In genomic region chr12:16893656-16894395, GRCm38 (mm10) we compare ENCODE assay signal across 8 mouse cellular contexts. TPM values are rescaled to one million over a fixed set of nuclear protein-coding genes. Genes with fewer than 3 reads are reported as not detected.
A peak's percentile ranks its signal among the peaks of the same experiment; 100 is the strongest.
DNase-seq lines count a peak whose midpoint lies in the region; ATAC-seq and TF ChIP-seq lines count a peak whose summit lies in the region.

No protein-coding gene starts in this region.

- intact Hi-C loops in heart, postnatal 10 days (cut with DNase I): loop anchor here (1.0 to 5.0 kb wide), 3 partner anchors 15 to 58 kb away; no protein-coding TSS in a partner anchor

- ATAC-seq in heart, embryonic 13.5 days (ENCODE audit: extremely low read depth, insufficient number of reproducible peaks, low FRiP score, low TSS enrichment): no peak
- peak; percentile 1 for ATAC-seq in liver, embryonic 15.5 days (ENCODE audit: insufficient read depth)
- ATAC-seq in neural tube, embryonic 13.5 days (ENCODE audit: low read depth): no peak; the same call in 1 of the 2 replicates
- ATAC-seq in frontal cortex, adult (ENCODE audit: low TSS enrichment): no peak

- TF ChIP-seq POLR2A in MEL (IDR thresholded peaks at IDR 0.05; ENCODE audit: control insufficient read depth in 1 of 2, insufficient read depth in 1 of 2, low read depth in 1 of 2, low read length in 2 of 2, poor library complexity in 1 of 2): no peak

- TF ChIP-seq CTCF in MEL (IDR thresholded peaks at IDR 0.05 in 2 of 3, conservative IDR thresholded peaks at IDR 0.05 in 1 of 3; ENCODE audit: control insufficient read depth in 1 of 3, insufficient read depth in 1 of 3, low read depth in 2 of 3, low read length in 3 of 3, poor library complexity in 1 of 3, severe bottlenecking in 1 of 3): no peak

- WGBS in heart, embryonic 10.5 days: 4% methylated on average over 18 of the region's 18 CpGs
- 3% methylated on average over 18 of the region's 18 CpGs for WGBS in heart, embryonic 13.5 days
- WGBS in liver, embryonic 15.5 days (ENCODE audit: insufficient replicate concordance): 5% methylated on average over 18 of the region's 18 CpGs
- 4% methylated on average over 18 of the region's 18 CpGs for WGBS in neural tube, embryonic 13.5 days

- H3K79me2 ChIP-seq in MEL (ENCODE audit: control insufficient read depth, insufficient read depth, low read length, poor library complexity): peaks cover 31% of the 10 kb centered on the region

- peak overlapping the region; percentile 96 for H3K4me3 ChIP-seq in heart, embryonic 10.5 days
- H3K4me3 ChIP-seq in MEL (ENCODE audit: control insufficient read depth in 1 of 2, insufficient read depth in 1 of 2, low read depth in 2 of 2, low read length in 2 of 2): peak overlapping the region; percentile 58 to 99
- peak overlapping the region; percentile 85 for H3K4me3 ChIP-seq in heart, embryonic 13.5 days
- peak overlapping the region; percentile 94 for H3K4me3 ChIP-seq in liver, embryonic 15.5 days (replicated peaks)
- peak overlapping the region; percentile 91 for H3K4me3 ChIP-seq in neural tube, embryonic 13.5 days

- H3K36me3 ChIP-seq in heart, embryonic 10.5 days: no peaks in the 10 kb centered on the region
- H3K36me3 ChIP-seq in MEL (ENCODE audit: control insufficient read depth in 1 of 2, insufficient read depth in 2 of 2, low read length in 2 of 2): peaks cover 0 to 38% of the 10 kb centered on the region in 2 experiments; a peak in 2 of 4 replicates
- H3K36me3 ChIP-seq in heart, embryonic 13.5 days: no peaks in the 10 kb centered on the region
- H3K36me3 ChIP-seq in liver, embryonic 15.5 days (replicated peaks): no peaks in the 10 kb centered on the region
- no peaks in the 10 kb centered on the region for H3K36me3 ChIP-seq in neural tube, embryonic 13.5 days

- TF ChIP-seq RAD21 in MEL (IDR thresholded peaks at IDR 0.05; ENCODE audit: low read depth, low read length): no peak

- no peaks in the 10 kb centered on the region for H3K27me3 ChIP-seq in heart, embryonic 10.5 days (ENCODE audit: insufficient read depth, poor library complexity, severe bottlenecking)
- H3K27me3 ChIP-seq in MEL (ENCODE audit: control insufficient read depth in 1 of 2, insufficient read depth in 2 of 2, low read length in 2 of 2): no peaks in the 10 kb centered on the region; a peak in 2 of 4 replicates
- H3K27me3 ChIP-seq in heart, embryonic 13.5 days (replicated peaks): no peaks in the 10 kb centered on the region
- H3K27me3 ChIP-seq in liver, embryonic 15.5 days: no peaks in the 10 kb centered on the region
- no peaks in the 10 kb centered on the region for H3K27me3 ChIP-seq in neural tube, embryonic 13.5 days

- no peaks in the 10 kb centered on the region for H3K9me3 ChIP-seq in heart, embryonic 10.5 days
- H3K9me3 ChIP-seq in MEL (replicated peaks; ENCODE audit: insufficient read depth, low read length): no peaks in the 10 kb centered on the region
- H3K9me3 ChIP-seq in heart, embryonic 13.5 days: no peaks in the 10 kb centered on the region
- H3K9me3 ChIP-seq in liver, embryonic 15.5 days (replicated peaks): no peaks in the 10 kb centered on the region
- no peaks in the 10 kb centered on the region for H3K9me3 ChIP-seq in neural tube, embryonic 13.5 days

- H3K9ac ChIP-seq in MEL (ENCODE audit: control insufficient read depth, low read depth, low read length, poor library complexity, severe bottlenecking): peak overlapping the region; percentile 63
- H3K9ac ChIP-seq in heart, embryonic 13.5 days: peak overlapping the region; percentile 99
- peak overlapping the region; percentile 85 for H3K9ac ChIP-seq in liver, embryonic 15.5 days
- peak overlapping the region; percentile 95 for H3K9ac ChIP-seq in neural tube, embryonic 13.5 days

- no peak for DNase-seq in heart, embryonic 10.5 days (ENCODE audit: low spot score)
- DNase-seq in heart, postnatal 10 days: no peak
- no peak for DNase-seq in MEL (ENCODE audit: low read depth, low spot score)
- no peak for DNase-seq in adrenal gland, adult 2 months

- peaks cover 39% of the 10 kb centered on the region for H3K4me1 ChIP-seq in heart, embryonic 10.5 days
- peaks cover 19 to 29% of the 10 kb centered on the region in 2 experiments for H3K4me1 ChIP-seq in MEL (ENCODE audit: control insufficient read depth in 1 of 2, insufficient read depth in 2 of 2, low read length in 2 of 2)
- H3K4me1 ChIP-seq in heart, embryonic 13.5 days: peaks cover 40% of the 10 kb centered on the region
- H3K4me1 ChIP-seq in liver, embryonic 15.5 days (replicated peaks): peaks cover 38% of the 10 kb centered on the region
- peaks cover 39% of the 10 kb centered on the region for H3K4me1 ChIP-seq in neural tube, embryonic 13.5 days (replicated peaks)

- no peak for TF ChIP-seq EP300 in MEL (IDR thresholded peaks at IDR 0.05; ENCODE audit: low read depth in 1 of 2, low read length in 2 of 2)

- H3K4me2 ChIP-seq in heart, embryonic 13.5 days: peak overlapping the region; percentile 91
- H3K4me2 ChIP-seq in liver, embryonic 15.5 days: peak overlapping the region; percentile 82
- peak overlapping the region; percentile 83 for H3K4me2 ChIP-seq in neural tube, embryonic 13.5 days

- peak overlapping the region; percentile 98 for H3K27ac ChIP-seq in heart, embryonic 10.5 days
- no peak overlapping the region for H3K27ac ChIP-seq in MEL (ENCODE audit: control insufficient read depth, low read depth, low read length)
- H3K27ac ChIP-seq in heart, embryonic 13.5 days (replicated peaks): peak overlapping the region; percentile 99
- H3K27ac ChIP-seq in liver, embryonic 15.5 days (replicated peaks): peak overlapping the region; percentile 91
- H3K27ac ChIP-seq in neural tube, embryonic 13.5 days (replicated peaks): peak overlapping the region; percentile 95

TF ChIP-seq in MEL, 35 proteins besides CTCF, POLR2A, EP300 and RAD21:
- TF ChIP-seq TBP (IDR thresholded peaks at IDR 0.05; ENCODE audit: low read depth, low read length) (no peak), MYC (IDR thresholded peaks at IDR 0.05; ENCODE audit: low read depth, low read length) (no peak), BHLHE40 (IDR thresholded peaks at IDR 0.05; ENCODE audit: borderline replicate concordance, low read depth, low read length) (no peak), MXI1 (IDR thresholded peaks at IDR 0.05; ENCODE audit: low read depth, low read length) (no peak), POLR2AphosphoS5 (IDR thresholded peaks at IDR 0.05; ENCODE audit: borderline replicate concordance, low read depth, low read length) (no peak), MEF2A (IDR thresholded peaks at IDR 0.05; ENCODE audit: extremely low read depth, insufficient replicate concordance, low read depth, low read length, poor library complexity, severe bottlenecking) (no peak), MAZ (IDR thresholded peaks at IDR 0.05; ENCODE audit: low read depth, low read length) (no peak), GABPA (IDR thresholded peaks at IDR 0.05; ENCODE audit: low read depth, low read length) (no peak), NRF1 (IDR thresholded peaks at IDR 0.05; ENCODE audit: insufficient read depth, low read depth, low read length, poor library complexity, severe bottlenecking) (no peak), POLR2AphosphoS2 (IDR thresholded peaks at IDR 0.05; ENCODE audit: low read length) (no peak), ZNF384 (IDR thresholded peaks at IDR 0.05; ENCODE audit: low read depth, low read length) (no peak), SMC3 (IDR thresholded peaks at IDR 0.05; ENCODE audit: low read depth, low read length) (no peak), CHD1 (IDR thresholded peaks at IDR 0.05; ENCODE audit: low read depth, low read length) (no peak), HCFC1 (IDR thresholded peaks at IDR 0.05; ENCODE audit: low read depth, low read length) (no peak), MAFK (IDR thresholded peaks at IDR 0.05; ENCODE audit: borderline replicate concordance, low read depth, low read length) (no peak), JUND (IDR thresholded peaks at IDR 0.05; ENCODE audit: low read depth, low read length) (no peak), USF2 (IDR thresholded peaks at IDR 0.05; ENCODE audit: borderline replicate concordance in 1 of 2, insufficient read depth in 1 of 2, low read depth in 1 of 2, low read length in 2 of 2) (no peak), ZC3H11A (IDR thresholded peaks at IDR 0.05; ENCODE audit: low read depth, low read length) (no peak), GATA1 (IDR thresholded peaks at IDR 0.05; ENCODE audit: low read depth, low read length) (no peak), TAL1 (IDR thresholded peaks at IDR 0.05; ENCODE audit: low read length) (no peak)

RNA-seq across cellular contexts. Expression of gene Rock2, which starts 0.9 kb away (rescaled TPM):
- 16.9 and 19.6 TPM in 2 replicates for polyA plus RNA-seq in heart, embryonic 10.5 days (2016; fragmentation: Nextera tagmentation; extraction: Ambion mirVana)
- total RNA-seq in heart, postnatal 10 days (2021): 10 to 100 TPM; 90.0 to 93.5 TPM
- total RNA-seq in MEL (2012; rRNA removed): 10.9 and 12.2 TPM in 2 replicates
- 10 to 100 TPM; 14.4 to 46.4 TPM for polyA plus RNA-seq in MEL (2012; ENCODE audit: insufficient read depth in 1 of 2, insufficient read length in 2 of 2, low read depth in 1 of 2, low replicate concordance in 2 of 2, missing spikeins in 1 of 2)
- polyA plus RNA-seq in heart, embryonic 13.5 days (2015; fragmentation: Nextera tagmentation; extraction: Ambion mirVana): 15.6 and 16.1 TPM in 2 replicates
- 5.6 and 6.3 TPM in 2 replicates for polyA plus RNA-seq in liver, embryonic 15.5 days (2015; fragmentation: Nextera tagmentation; extraction: Ambion mirVana)
- 15.0 and 19.6 TPM in 2 replicates for polyA plus RNA-seq in neural tube, embryonic 13.5 days (2015; fragmentation: Nextera tagmentation; extraction: Ambion mirVana)
- 10 to 100 TPM; 71.9 to 74.6 TPM for total RNA-seq in adrenal gland, adult 2 months (2021)
- polyA plus RNA-seq in adrenal gland, adult 2 months (2012; rRNA removed): 2.1 and 2.5 TPM in 2 replicates
